Mouse (Mus musculus): ENCODE measurements at regions not wholly inside any gene's neighbourhood (a gene's known extent, or its start where the extent isn't known, plus 50 kb on each side); places are given as distances from the start of the nearest gene placed in this dataset.

DNA sequence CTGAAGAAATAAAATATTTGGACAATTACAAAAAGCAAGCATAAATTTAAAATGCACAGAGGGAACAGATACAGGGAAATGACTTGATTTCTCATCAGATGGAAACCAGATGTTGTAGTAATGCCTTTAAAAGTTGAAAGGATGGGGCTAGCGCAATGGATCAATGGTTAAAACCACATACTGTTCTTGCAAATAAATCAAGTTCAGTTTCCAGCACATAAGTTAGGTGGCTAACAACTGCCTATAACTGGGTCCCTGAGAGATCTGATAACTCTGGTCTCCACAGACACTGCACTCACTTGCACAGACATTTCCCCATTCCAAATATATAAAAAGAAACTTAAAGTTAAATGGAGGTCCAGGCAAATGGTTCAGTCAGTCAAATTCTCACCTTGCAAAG lies 699.7 kb downstream of the Tmem114 start:
- Histone ChIP-seq H3ac (ENCODE audit: control insufficient read depth, insufficient read length) (no peak overlapping the region), H3K79me2 (ENCODE audit: control insufficient read depth, insufficient read depth) (no peaks in the 10 kb centered on the region), H3K36me3 (ENCODE audit: control insufficient read depth, insufficient read depth) (no peaks in the 10 kb centered on the region), H3K4me2 (ENCODE audit: low read depth) (no peak overlapping the region), H3K27me3 (ENCODE audit: control insufficient read depth, insufficient read depth, insufficient read length) (no peaks in the 10 kb centered on the region), H3K4me3 (no peak overlapping the region)
- TF ChIP-seq MYOD1 (IDR thresholded peaks at IDR 0.05; ENCODE audit: control insufficient read depth in 1 of 3, insufficient read length in 2 of 3, low read depth in 2 of 3) (no peak), POLR2A (IDR thresholded peaks at IDR 0.05; ENCODE audit: insufficient read length, low read depth) (no peak), USF1 (IDR thresholded peaks at IDR 0.05; ENCODE audit: low read depth) (no peak), SRF (IDR thresholded peaks at IDR 0.05; ENCODE audit: control insufficient read depth, insufficient read length, low read depth) (no peak), POLR2AphosphoS2 (IDR thresholded peaks at IDR 0.05; ENCODE audit: insufficient read length, low read depth) (no peak), TCF3 (IDR thresholded peaks at IDR 0.05; ENCODE audit: insufficient read length, low read depth) (no peak), MAX (IDR thresholded peaks at IDR 0.05; ENCODE audit: low read depth) (no peak), CEBPB (IDR thresholded peaks at IDR 0.05; ENCODE audit: insufficient read depth, poor library complexity, severe bottlenecking) (no peak), MYOG (IDR thresholded peaks at IDR 0.05; ENCODE audit: control insufficient read depth in 1 of 3, insufficient read depth in 1 of 3, insufficient read length in 2 of 3, low read depth in 2 of 3) (no peak), REST (IDR thresholded peaks at IDR 0.05; ENCODE audit: insufficient read depth, insufficient read length) (no peak), TCF12 (IDR thresholded peaks at IDR 0.05; ENCODE audit: insufficient read depth, poor library complexity, severe bottlenecking) (no peak), E2F4 (IDR thresholded peaks at IDR 0.05; ENCODE audit: insufficient read depth) (no peak)

- no peak overlapping the region for H3K4me3 ChIP-seq
- no peaks in the 10 kb centered on the region for H3K36me3 ChIP-seq (ENCODE audit: control insufficient read depth, insufficient read depth)
- no peaks in the 10 kb centered on the region for H3K27me3 ChIP-seq (ENCODE audit: control insufficient read depth, insufficient read depth, insufficient read length)
- no peak overlapping the region for H3K4me2 ChIP-seq (ENCODE audit: low read depth)
- no peak overlapping the region for H3ac ChIP-seq (ENCODE audit: control insufficient read depth, insufficient read length)
- no peaks in the 10 kb centered on the region for H3K79me2 ChIP-seq (ENCODE audit: control insufficient read depth, insufficient read depth)
- TF ChIP-seq TCF3 (IDR thresholded peaks at IDR 0.05; ENCODE audit: insufficient read length, low read depth), result no peak
- no peak for TF ChIP-seq REST (IDR thresholded peaks at IDR 0.05; ENCODE audit: insufficient read depth, insufficient read length)
- no peak for TF ChIP-seq USF1 (IDR thresholded peaks at IDR 0.05; ENCODE audit: low read depth)
- TF ChIP-seq E2F4 (IDR thresholded peaks at IDR 0.05; ENCODE audit: insufficient read depth), result no peak
- no peak for TF ChIP-seq TCF12 (IDR thresholded peaks at IDR 0.05; ENCODE audit: insufficient read depth, poor library complexity, severe bottlenecking)
- TF ChIP-seq MYOD1 (IDR thresholded peaks at IDR 0.05; ENCODE audit: control insufficient read depth in 1 of 3, insufficient read length in 2 of 3, low read depth in 2 of 3), result no peak
- no peak for TF ChIP-seq POLR2AphosphoS2 (IDR thresholded peaks at IDR 0.05; ENCODE audit: insufficient read length, low read depth)
- TF ChIP-seq MYOG (IDR thresholded peaks at IDR 0.05; ENCODE audit: control insufficient read depth in 1 of 3, insufficient read depth in 1 of 3, insufficient read length in 2 of 3, low read depth in 2 of 3), result no peak
- no peak for TF ChIP-seq CEBPB (IDR thresholded peaks at IDR 0.05; ENCODE audit: insufficient read depth, poor library complexity, severe bottlenecking)
- TF ChIP-seq SRF (IDR thresholded peaks at IDR 0.05; ENCODE audit: control insufficient read depth, insufficient read length, low read depth), result no peak
- no peak for TF ChIP-seq POLR2A (IDR thresholded peaks at IDR 0.05; ENCODE audit: insufficient read length, low read depth)
- TF ChIP-seq MAX (IDR thresholded peaks at IDR 0.05; ENCODE audit: low read depth), result no peak
Observed at GRCm38 (mm10) chr16:7701471-7701870, 723.5 kb downstream of the Tmem114 start.

GRCm38 (mm10) chr16:7685484-7685883 lies 739.5 kb downstream of the Tmem114 start:
- Histone ChIP-seq H3K27me3 (ENCODE audit: control insufficient read depth, insufficient read depth, insufficient read length) (no peaks in the 10 kb centered on the region), H3K79me2 (ENCODE audit: control insufficient read depth, insufficient read depth) (no peaks in the 10 kb centered on the region), H3K4me2 (ENCODE audit: low read depth) (no peak overlapping the region), H3K4me3 (no peak overlapping the region), H3ac (ENCODE audit: control insufficient read depth, insufficient read length) (no peak overlapping the region), H3K36me3 (ENCODE audit: control insufficient read depth, insufficient read depth) (no peaks in the 10 kb centered on the region)
- TF ChIP-seq SRF (IDR thresholded peaks at IDR 0.05; ENCODE audit: control insufficient read depth, insufficient read length, low read depth) (no peak), REST (IDR thresholded peaks at IDR 0.05; ENCODE audit: insufficient read depth, insufficient read length) (no peak), CEBPB (IDR thresholded peaks at IDR 0.05; ENCODE audit: insufficient read depth, poor library complexity, severe bottlenecking) (no peak), MYOD1 (IDR thresholded peaks at IDR 0.05; ENCODE audit: control insufficient read depth in 1 of 3, insufficient read length in 2 of 3, low read depth in 2 of 3) (no peak), E2F4 (IDR thresholded peaks at IDR 0.05; ENCODE audit: insufficient read depth) (no peak), POLR2AphosphoS2 (IDR thresholded peaks at IDR 0.05; ENCODE audit: insufficient read length, low read depth) (no peak)

GRCm38 (mm10) chr16:7666096-7666495 lies 758.8 kb downstream of the Tmem114 start:
- H3K36me3 ChIP-seq (ENCODE audit: control insufficient read depth, insufficient read depth), result no peaks in the 10 kb centered on the region
- H3K4me3 ChIP-seq, result no peak overlapping the region
- TF ChIP-seq MYOG (IDR thresholded peaks at IDR 0.05; ENCODE audit: control insufficient read depth in 1 of 3, insufficient read depth in 1 of 3, insufficient read length in 2 of 3, low read depth in 2 of 3) (no peak), CEBPB (IDR thresholded peaks at IDR 0.05; ENCODE audit: insufficient read depth, poor library complexity, severe bottlenecking) (no peak), TCF12 (IDR thresholded peaks at IDR 0.05; ENCODE audit: insufficient read depth, poor library complexity, severe bottlenecking) (no peak), USF1 (IDR thresholded peaks at IDR 0.05; ENCODE audit: low read depth) (no peak)
- H3ac ChIP-seq (ENCODE audit: control insufficient read depth, insufficient read length), result no peak overlapping the region
- H3K27me3 ChIP-seq (ENCODE audit: control insufficient read depth, insufficient read depth, insufficient read length), result no peaks in the 10 kb centered on the region
- no peaks in the 10 kb centered on the region for H3K79me2 ChIP-seq (ENCODE audit: control insufficient read depth, insufficient read depth)
- no peak overlapping the region for H3K4me2 ChIP-seq (ENCODE audit: low read depth)

- H3ac ChIP-seq (ENCODE audit: control insufficient read depth, insufficient read length), result no peak overlapping the region
- H3K36me3 ChIP-seq (ENCODE audit: control insufficient read depth, insufficient read depth), result no peaks in the 10 kb centered on the region
- no peak overlapping the region for H3K4me3 ChIP-seq
Observed at GRCm38 (mm10) chr16:7658133-7658532, 766.8 kb downstream of the Tmem114 start.

More at GRCm38 (mm10) chr16:7658133-7658532, 766.8 kb downstream of the Tmem114 start:
- H3K79me2 ChIP-seq (ENCODE audit: control insufficient read depth, insufficient read depth), result no peaks in the 10 kb centered on the region
- H3K4me2 ChIP-seq (ENCODE audit: low read depth), result no peak overlapping the region
- H3K27me3 ChIP-seq (ENCODE audit: control insufficient read depth, insufficient read depth, insufficient read length), result no peaks in the 10 kb centered on the region
- TF ChIP-seq REST (IDR thresholded peaks at IDR 0.05; ENCODE audit: insufficient read depth, insufficient read length), result no peak
- TF ChIP-seq SRF (IDR thresholded peaks at IDR 0.05; ENCODE audit: control insufficient read depth, insufficient read length, low read depth), result no peak
- no peak for TF ChIP-seq TCF12 (IDR thresholded peaks at IDR 0.05; ENCODE audit: insufficient read depth, poor library complexity, severe bottlenecking)
- TF ChIP-seq POLR2A (IDR thresholded peaks at IDR 0.05; ENCODE audit: insufficient read length, low read depth), result no peak
- TF ChIP-seq MAX (IDR thresholded peaks at IDR 0.05; ENCODE audit: low read depth), result no peak
- TF ChIP-seq USF1 (IDR thresholded peaks at IDR 0.05; ENCODE audit: low read depth), result no peak
- TF ChIP-seq TCF3 (IDR thresholded peaks at IDR 0.05; ENCODE audit: insufficient read length, low read depth), result no peak
- no peak for TF ChIP-seq MYOD1 (IDR thresholded peaks at IDR 0.05; ENCODE audit: control insufficient read depth in 1 of 3, insufficient read length in 2 of 3, low read depth in 2 of 3)
- no peak for TF ChIP-seq POLR2AphosphoS2 (IDR thresholded peaks at IDR 0.05; ENCODE audit: insufficient read length, low read depth)
- TF ChIP-seq E2F4 (IDR thresholded peaks at IDR 0.05; ENCODE audit: insufficient read depth), result no peak
- no peak for TF ChIP-seq MYOG (IDR thresholded peaks at IDR 0.05; ENCODE audit: control insufficient read depth in 1 of 3, insufficient read depth in 1 of 3, insufficient read length in 2 of 3, low read depth in 2 of 3)

Data from myocyte (in vitro differentiated cells).